Mouse (Mus musculus) cerebral cortex, adult 2 months (tissue): Measurements from ENCODE around the gene Rgs16.

Source experiments
- WGBS: fragments of 180-500 bp; shearing (Covaris S2); methylation state at CpG from one replicate; pipeline ENCODE4 v1.1.7; 2018; 5-methylcytosine and 5-hydroxymethylcytosine counted together

Rgs16 gene

DNA sequence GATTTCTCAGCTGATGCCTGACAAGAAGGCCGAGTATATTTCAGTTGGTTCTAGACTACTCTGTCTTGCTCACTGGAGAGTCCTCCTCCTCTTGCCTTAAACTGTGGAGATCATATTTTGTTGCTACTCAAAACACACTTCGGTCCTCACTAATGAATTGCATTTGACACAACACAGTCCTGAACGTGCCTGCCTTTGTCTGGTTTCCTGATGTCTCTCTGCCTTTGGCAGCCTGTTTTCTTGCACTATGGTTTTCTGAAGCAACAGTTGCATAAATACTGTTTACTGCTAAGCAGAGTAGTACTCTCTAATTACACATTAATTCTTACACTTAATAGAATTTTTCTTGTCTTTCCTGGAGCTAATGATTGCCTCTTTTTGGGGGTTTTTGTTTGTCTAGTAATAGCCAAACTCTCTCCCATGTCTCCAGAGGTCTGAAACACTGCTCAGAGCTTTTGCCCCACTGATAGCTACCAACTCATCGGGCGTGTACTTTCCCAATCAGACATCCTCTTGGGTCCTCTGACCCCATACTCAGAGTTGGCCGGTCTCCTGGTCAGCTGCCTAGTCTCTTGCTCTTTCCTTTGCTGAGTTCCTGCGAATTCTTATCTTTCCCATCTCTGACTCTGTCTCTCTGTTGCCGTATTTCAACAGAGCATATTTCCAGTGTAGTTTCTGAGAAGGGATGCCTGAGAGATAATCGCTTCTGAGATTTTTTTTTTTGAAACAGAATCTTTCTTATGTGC lies 18.4 kb upstream of the Rgs16 start:
- WGBS, result 85% methylated on average over 9 of the region's 9 CpGs

- 85% methylated on average over 9 of the region's 9 CpGs for WGBS
Observed at GRCm38 (mm10) chr1:153723426-153723825, 16.7 kb upstream of the Rgs16 start.

DNA sequence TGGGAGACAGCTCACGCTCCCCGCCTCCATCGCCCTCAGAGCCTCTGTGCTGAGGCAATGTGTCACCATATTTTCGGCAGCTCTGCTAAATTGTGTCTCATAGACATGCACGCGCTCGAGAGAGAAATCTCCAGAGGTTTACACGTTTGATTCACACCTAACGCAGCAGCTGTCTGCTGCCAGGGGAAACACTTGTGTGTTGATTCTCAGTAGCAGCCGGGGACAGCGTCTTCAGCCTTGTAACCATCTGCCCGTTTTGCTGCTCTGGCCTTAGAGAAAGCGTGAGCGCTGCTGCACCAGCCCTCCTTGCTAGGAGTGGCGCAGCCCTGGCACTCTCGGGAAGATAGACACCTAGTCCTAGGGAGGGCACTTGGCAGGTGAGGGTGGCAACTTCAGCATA lies 13.5 kb upstream of the Rgs16 start:
- 68% methylated on average over 16 of the region's 16 CpGs for WGBS

GRCm38 (mm10) chr1:153729806-153730205 lies 10.3 kb upstream of the Rgs16 start:
- WGBS, result 40% methylated on average over 2 of the region's 2 CpGs

DNA sequence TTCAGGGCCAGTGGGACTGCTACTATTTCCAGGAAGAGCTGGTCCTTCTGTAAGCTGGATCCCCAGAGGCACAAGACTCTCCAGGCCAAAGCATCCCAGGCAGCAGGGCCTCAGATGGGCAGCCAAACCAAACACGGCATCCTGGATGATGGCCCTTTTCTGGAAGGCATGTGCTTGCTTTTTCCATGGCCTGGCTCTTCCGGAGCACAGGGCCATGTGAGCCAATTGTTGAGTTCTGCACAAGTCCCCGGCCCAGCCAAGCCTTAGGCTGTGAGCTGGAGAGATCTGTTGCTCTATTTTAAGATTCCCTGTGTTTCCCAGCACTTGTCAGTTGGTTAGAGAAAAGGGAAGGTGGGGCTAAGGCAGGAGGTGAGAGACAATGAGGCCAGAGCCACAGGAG lies 9.5 kb upstream of the Rgs16 start:
- WGBS, result 46% methylated on average over 3 of the region's 3 CpGs

DNA sequence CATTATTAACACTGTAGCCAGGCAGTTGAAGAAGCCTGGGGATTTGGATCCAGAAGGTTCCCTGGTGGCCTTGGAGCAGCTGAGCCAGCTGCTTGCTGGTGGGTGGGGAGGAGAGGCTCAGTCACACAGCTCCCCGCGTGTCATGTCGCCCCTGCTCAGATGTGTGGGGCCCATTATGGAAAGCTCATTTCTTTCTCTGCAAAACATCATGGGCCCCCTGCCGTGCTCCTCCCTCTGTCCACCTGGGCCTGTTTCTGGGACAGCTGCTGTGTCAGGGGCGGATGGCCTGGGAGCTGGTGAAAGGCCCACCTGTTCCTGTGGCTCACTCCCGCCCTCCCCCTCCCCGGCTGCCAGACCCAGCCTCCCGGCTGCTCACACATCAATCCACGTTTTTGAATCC lies 7.0 kb upstream of the Rgs16 start:
- WGBS, result 61% methylated on average over 9 of the region's 9 CpGs

- WGBS, result 91% methylated on average over 4 of the region's 4 CpGs
Observed at GRCm38 (mm10) chr1:153734866-153735265, 5.3 kb upstream of the Rgs16 start.

- WGBS, result 64% methylated on average over 6 of the region's 6 CpGs
Observed at GRCm38 (mm10) chr1:153736096-153736495, 4.1 kb upstream of the Rgs16 start.

GRCm38 (mm10) chr1:153737101-153738085 lies 2.8 kb upstream of the Rgs16 start:
- WGBS, result 33% methylated on average over 9 of the region's 9 CpGs

DNA sequence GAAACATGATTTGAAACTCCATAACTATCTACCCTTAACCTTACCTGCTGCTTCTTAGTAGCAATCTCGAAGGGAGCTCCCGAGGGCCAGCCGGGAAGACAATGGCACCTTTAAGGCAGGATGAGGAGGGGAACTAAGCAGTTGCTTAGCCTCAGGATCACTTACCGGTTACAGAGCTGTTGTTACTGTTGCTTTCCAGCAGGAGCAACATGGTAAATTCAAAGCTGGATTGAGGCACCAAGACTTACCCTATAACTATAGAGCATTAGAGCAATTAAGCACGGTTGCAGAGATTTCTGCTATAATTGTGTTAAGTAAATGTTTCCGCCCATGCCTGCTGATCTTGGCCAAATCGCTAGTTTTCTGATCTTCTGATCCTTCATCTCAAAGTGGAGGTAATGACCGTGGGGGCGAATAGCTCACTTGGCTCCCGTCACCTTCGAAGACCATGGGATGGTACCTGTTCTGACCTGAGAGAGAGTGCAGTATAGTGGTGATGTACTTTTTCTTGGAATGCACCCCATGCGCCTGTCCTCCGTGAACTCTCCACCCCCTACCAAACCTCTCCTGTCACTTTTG lies 623 bp upstream of the Rgs16 start:
- 33% methylated on average over 13 of the region's 13 CpGs for WGBS

GRCm38 (mm10) chr1:153740775-153741400 lies 739 bp downstream of the Rgs16 start:
- WGBS, result 67% methylated on average over 12 of the region's 12 CpGs

DNA sequence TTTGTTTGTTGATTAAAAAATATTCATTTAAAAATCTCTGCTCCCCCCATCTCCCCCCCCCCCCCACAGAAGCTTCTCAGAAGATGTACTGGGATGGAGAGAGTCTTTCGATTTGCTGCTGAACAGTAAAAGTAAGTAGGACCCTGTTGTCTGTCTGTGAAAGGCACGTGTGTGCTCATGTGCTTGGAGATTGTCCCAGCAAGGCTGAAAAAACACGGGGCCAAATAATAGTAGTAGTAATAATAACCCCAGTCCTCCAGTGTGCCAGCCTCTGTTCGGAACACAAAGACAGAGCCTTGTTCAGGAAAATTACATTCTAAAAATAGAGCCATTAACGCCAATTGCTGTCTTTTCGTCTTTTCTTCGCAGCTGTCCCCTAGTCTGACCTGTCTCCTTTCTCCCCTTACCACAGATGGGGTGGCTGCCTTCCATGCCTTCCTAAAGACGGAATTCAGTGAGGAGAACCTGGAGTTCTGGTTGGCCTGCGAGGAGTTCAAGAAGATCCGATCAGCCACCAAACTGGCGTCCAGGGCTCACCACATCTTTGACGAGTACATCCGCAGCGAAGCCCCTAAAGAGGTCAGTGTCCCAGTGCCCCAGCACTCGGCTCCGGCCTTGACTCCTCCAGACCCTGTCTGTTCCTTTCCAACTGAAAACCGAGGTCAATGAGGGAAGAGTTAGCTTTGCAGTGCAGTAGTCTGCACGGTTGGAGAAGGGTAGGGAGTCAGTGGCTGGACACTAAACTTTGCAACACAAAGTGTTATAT lies 1.6 kb downstream of the Rgs16 start:
- WGBS, result 52% methylated on average over 18 of the region's 18 CpGs

- WGBS, result 42% methylated on average over 11 of the region's 11 CpGs
Observed at GRCm38 (mm10) chr1:153742374-153743155, 2.4 kb downstream of the Rgs16 start.

DNA sequence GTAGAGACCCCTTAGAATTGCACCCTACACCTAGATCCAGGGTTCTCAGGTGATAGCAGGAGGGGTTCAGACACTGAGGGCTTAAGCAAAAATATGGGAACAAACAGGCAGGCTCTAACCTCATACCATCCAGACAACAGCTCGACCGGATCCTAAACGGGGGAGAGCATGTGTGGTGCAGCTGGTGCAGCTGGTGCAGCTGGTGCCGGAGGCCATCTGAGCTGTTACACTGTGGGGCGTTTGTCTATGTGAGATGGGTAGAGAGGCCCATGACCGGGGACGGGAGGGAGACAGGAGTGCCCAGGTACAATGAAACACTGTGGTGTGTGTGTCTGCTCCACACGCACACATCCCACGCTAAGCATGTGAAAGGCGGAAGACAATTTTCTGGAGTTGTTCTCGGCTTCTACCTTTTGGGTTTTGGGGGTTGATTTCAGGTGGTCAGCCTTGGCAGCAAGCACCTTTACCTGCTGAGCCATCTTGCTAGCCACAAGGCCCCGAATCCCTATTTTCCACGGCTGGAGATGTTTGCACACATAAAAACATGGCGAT lies 6.0 kb downstream of the Rgs16 start:
- WGBS, result 77% methylated on average over 14 of the region's 14 CpGs

DNA sequence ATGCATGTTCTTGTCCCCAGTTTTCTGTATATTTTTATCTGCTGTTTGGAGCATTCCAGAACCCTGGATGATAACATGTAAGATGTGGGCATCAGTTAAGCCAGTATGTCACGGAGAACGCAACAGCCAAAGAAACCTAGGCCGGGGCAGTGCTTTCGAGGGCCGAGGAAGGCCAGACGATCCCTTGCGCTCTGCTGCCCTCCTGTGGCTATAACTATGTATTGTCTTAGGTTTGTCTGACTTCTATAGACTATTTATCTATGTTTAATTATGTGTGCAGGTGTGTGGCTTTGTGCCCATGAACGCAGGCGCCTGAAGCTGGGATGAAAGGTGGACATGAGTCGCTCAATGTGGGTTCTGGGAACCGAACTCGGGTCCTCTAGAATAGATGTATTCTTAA lies 6.6 kb downstream of the Rgs16 start:
- 3% methylated on average over 12 of the region's 12 CpGs for whole genome bisulfite sequencing

DNA sequence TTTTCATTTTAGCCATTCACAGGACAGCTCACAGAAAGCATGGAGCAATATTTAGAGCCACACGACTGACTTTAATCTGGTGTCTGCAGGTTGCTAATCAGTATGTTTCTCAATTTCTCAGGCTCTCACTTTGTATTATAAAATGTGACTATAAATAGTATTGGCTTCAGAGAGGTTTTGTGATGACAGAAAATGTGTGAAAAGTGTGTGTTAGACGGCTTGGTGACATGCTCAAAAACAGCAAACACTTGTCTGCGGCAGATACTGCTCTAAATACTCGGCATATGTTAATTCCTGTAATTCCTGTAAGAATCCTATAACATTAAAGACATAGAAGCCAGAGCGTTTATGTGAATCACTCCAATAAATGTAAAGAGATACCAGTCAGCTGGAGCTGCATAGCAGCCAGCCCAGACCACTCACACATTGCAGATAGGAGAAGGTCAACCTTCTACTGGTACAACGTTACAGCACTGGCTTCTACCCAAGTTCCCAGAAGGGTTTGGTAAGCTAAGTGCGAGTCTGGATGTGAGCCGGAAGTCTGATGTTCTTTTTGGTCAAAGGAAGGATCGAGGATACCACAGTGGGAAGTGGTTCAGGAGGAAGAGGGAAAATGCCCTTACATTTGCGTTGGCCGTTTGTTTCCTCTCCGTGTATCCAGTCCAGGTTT lies 7.8 kb downstream of the Rgs16 start:
- WGBS, result 42% methylated on average over 12 of the region's 12 CpGs

- 8% methylated on average over 1 of the region's 1 CpGs for WGBS
Observed at GRCm38 (mm10) chr1:153748549-153748948, 8.4 kb downstream of the Rgs16 start.

DNA sequence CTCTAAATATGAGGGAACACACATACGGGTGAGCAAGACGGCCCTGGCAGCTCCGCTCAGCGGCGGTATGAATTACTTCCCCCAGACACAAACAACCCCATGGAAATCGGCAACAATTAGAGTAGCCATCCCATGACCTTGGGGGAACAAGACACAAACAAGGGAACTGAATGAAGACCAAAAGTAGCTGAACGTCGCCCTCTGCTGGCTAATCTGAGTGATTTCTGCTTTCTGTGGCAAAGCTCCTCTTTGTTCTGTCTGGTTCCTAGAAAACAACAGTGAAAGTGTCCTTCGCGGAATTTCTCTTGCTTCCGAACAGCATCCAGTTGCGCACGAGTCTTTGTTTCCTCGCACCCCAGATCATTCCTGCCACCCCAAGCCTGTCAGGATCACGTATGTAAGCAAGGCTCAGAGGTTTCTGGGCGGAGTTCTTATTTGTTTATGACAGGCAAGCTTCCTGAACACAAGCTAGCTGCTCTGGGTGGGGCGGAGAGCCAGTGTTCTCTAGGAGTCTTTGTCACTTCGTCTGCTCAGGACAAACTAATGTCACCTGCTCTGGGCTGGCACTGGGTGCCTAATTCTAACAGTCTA lies 9.2 kb downstream of the Rgs16 start, which contains the start of gene Rnasel:
TSS of gene Rnasel (plus strand) at position 216 of the 591 bp plus-strand sequence.
- WGBS, result under 1% methylated on average over 18 of the region's 18 CpGs

GRCm38 (mm10) chr1:153750054-153750453 lies 9.9 kb downstream of the Rgs16 start:
- 58% methylated on average over 6 of the region's 6 CpGs for WGBS
